Mouse (Mus musculus): Measurements from ENCODE around the gene Cap1.

DNA sequence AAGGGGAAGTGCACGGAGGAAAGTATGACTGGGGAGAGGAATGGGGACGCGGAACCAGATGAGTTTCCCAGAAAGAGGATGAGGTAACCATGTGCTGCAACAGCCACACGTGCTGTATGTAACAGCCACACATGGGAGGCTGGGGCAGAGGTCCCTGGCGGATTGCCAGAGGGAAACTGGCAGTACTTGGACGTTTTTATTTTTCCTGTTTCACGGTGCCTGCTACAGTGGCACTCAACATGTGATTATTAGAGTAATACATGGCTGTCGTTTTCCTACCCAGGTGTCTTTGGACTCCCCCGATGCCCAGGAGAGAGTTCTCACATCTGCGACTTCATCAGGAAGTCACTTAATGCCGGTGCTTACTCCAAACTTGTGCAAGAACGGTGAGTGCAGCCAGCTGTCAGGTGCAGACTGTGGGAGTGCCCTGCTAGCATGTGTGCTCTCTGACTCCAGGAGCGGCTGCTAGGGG, 37.7 kb downstream of the Cap1 start:
- no peak for TF ChIP-seq HCFC1 (IDR thresholded peaks at IDR 0.05; ENCODE audit: borderline replicate concordance, insufficient read depth, low read length)
- no peak for TF ChIP-seq ZC3H11A (IDR thresholded peaks at IDR 0.05; ENCODE audit: borderline replicate concordance, low read depth, low read length)
